Mouse (Mus musculus): ENCODE data around the gene Apoa4.

DNA sequence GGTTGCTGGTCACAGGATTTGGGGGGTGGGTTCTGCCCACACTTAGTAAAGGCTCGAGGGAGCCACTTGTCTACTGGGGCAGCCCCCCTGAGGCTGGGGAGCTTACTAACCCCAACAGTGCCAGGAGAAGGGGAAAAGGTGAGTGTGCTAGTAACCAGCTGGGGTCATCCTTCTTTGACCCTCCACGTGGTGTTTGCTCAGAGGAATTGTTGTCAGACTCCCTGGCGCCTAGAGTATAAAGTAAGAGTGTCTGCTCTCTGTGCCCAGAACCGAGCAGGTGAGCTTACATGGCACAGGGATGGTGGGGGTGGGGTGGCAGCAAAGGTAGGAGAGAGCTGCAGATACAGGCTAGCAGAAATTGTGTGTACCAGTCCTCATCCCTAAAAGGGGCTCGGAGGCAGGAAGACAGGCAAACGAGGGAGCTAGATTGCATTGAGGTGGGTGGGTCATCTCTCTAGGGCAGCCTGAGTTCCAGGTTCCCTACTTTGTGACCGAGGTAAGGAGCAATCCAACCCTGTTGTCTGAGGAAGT lies 27.9 kb downstream of the Apoa4 start, which contains the start of gene Apoa5:
- no peak for TF ChIP-seq CTCF (IDR thresholded peaks at IDR 0.05; ENCODE audit: borderline replicate concordance, insufficient read depth, low read depth, low read length)
- TF ChIP-seq POLR2A (IDR thresholded peaks at IDR 0.05; ENCODE audit: borderline replicate concordance, insufficient read depth, low read length): no peak
